ENCODE assay signal across 9 mouse cellular contexts in genomic region chr12:112140231-112140630, GRCm38 (mm10). TPM values are rescaled to one million over a fixed set of nuclear protein-coding genes. Genes with fewer than 3 reads are reported as not detected.
DNase-seq lines count a peak whose midpoint lies in the region; ATAC-seq and TF ChIP-seq lines count a peak whose summit lies in the region.
"Had no signal": no experiment of that assay in that cellular context is flagged by ENCODE, and none has a peak within 500 bp of the region (broad histone marks: within the 10 kb centered on the region; RNA-seq: fewer than 3 reads in every experiment).

No protein-coding gene starts in this region.

- no peak for TF ChIP-seq EP300 in liver, embryonic 14.5 days (IDR thresholded peaks at IDR 0.05; ENCODE audit: low read depth)

- TF ChIP-seq CTCF in liver, embryonic 14.5 days (IDR thresholded peaks at IDR 0.05; ENCODE audit: low read depth), result peak; percentile 85
- TF ChIP-seq CTCF in lung, embryonic 14.5 days (IDR thresholded peaks at IDR 0.05; ENCODE audit: low read depth), result peak; percentile 92

- no peaks in the 10 kb centered on the region for H3K9me3 ChIP-seq in liver, embryonic 14.5 days (ENCODE audit: control insufficient read depth, low read length)
- H3K9me3 ChIP-seq in liver, embryonic 12.5 days (replicated peaks), result no peaks in the 10 kb centered on the region
- no peaks in the 10 kb centered on the region for H3K9me3 ChIP-seq in lung, embryonic 14.5 days (ENCODE audit: low read depth, low read length)
- H3K9me3 ChIP-seq: liver, embryonic 15.5 days had no signal

- H3K36me3 ChIP-seq in liver, embryonic 14.5 days (replicated peaks; ENCODE audit: control insufficient read depth, insufficient read depth, low read depth), result no peaks in the 10 kb centered on the region
- H3K36me3 ChIP-seq in liver, embryonic 12.5 days, result no peaks in the 10 kb centered on the region
- no peaks in the 10 kb centered on the region for H3K36me3 ChIP-seq in lung, embryonic 14.5 days (ENCODE audit: insufficient read depth)
- H3K36me3 ChIP-seq: liver, embryonic 15.5 days had no signal

- no peaks in the 10 kb centered on the region for H3K4me1 ChIP-seq in liver, embryonic 14.5 days (replicated peaks; ENCODE audit: control insufficient read depth in 2 of 2, insufficient read depth in 2 of 2, low read length in 1 of 2)
- peaks cover 17% of the 10 kb centered on the region; the same call in 1 of the 2 replicates for H3K4me1 ChIP-seq in liver, embryonic 12.5 days
- H3K4me1 ChIP-seq in lung, embryonic 14.5 days (ENCODE audit: insufficient read depth), result no peaks in the 10 kb centered on the region

- H3K4me3 ChIP-seq in liver, embryonic 14.5 days (ENCODE audit: insufficient read depth in 1 of 2, low read depth in 2 of 2, low read length in 2 of 2), result no peak overlapping the region
- no peak overlapping the region for H3K4me3 ChIP-seq in liver, embryonic 12.5 days
- no peak overlapping the region for H3K4me3 ChIP-seq in lung, embryonic 14.5 days (ENCODE audit: low read depth, low read length)
- H3K4me3 ChIP-seq: liver, embryonic 15.5 days had no signal

- 2% methylated on average over 5 of the region's 5 CpGs for WGBS in liver, embryonic 14.5 days (ENCODE audit: insufficient replicate concordance)
- WGBS in liver, embryonic 12.5 days (ENCODE audit: insufficient replicate concordance), result 4% methylated on average over 5 of the region's 5 CpGs
- 2% methylated on average over 5 of the region's 5 CpGs for WGBS in lung, embryonic 14.5 days

- H3K27me3 ChIP-seq in liver, embryonic 14.5 days (ENCODE audit: control insufficient read depth, insufficient read depth, low read length), result peaks cover 36% of the 10 kb centered on the region
- H3K27me3 ChIP-seq in liver, embryonic 12.5 days (replicated peaks), result peaks cover 84% of the 10 kb centered on the region
- peaks cover 47% of the 10 kb centered on the region for H3K27me3 ChIP-seq in lung, embryonic 14.5 days (ENCODE audit: insufficient read depth, low read length)

- H3K9ac ChIP-seq in liver, embryonic 14.5 days (replicated peaks), result no peak overlapping the region
- no peak overlapping the region for H3K9ac ChIP-seq in liver, embryonic 12.5 days
- H3K9ac ChIP-seq in lung, embryonic 14.5 days, result no peak overlapping the region
- H3K9ac ChIP-seq: liver, embryonic 15.5 days had no signal

- H3K4me2 ChIP-seq in liver, embryonic 14.5 days (ENCODE audit: low read depth), result no peak overlapping the region
- H3K4me2 ChIP-seq in liver, embryonic 12.5 days, result no peak overlapping the region
- no peak overlapping the region for H3K4me2 ChIP-seq in lung, embryonic 14.5 days
- H3K4me2 ChIP-seq: liver, embryonic 15.5 days had no signal

- no peak overlapping the region for H3K27ac ChIP-seq in liver, embryonic 14.5 days
- H3K27ac ChIP-seq in liver, embryonic 12.5 days, result no peak overlapping the region
- H3K27ac ChIP-seq in lung, embryonic 14.5 days (ENCODE audit: low read depth), result no peak overlapping the region
- H3K27ac ChIP-seq: liver, embryonic 15.5 days had no signal

- peak; percentile 24 to 26 for DNase-seq in cerebellum, adult 18-20 months
- no peak for DNase-seq in cerebellum, adult 8-10 months
- DNase-seq in liver, embryonic 14.5 days (ENCODE audit: low read depth in 3 of 3, low spot score in 3 of 3), result no peak
- peak; percentile 57 for DNase-seq in adrenal gland, postnatal 25 days
- peak; percentile 82 for DNase-seq in lung, embryonic 14.5 days
- peak; percentile 23 for DNase-seq in thymus, postnatal 14 days

- no peak for ATAC-seq in liver, embryonic 14.5 days (ENCODE audit: insufficient read depth)
- no peak for ATAC-seq in liver, embryonic 12.5 days
- ATAC-seq in inflammation-experienced regulatory T-cells, adult 6 months, result peak; percentile 72
- no peak for ATAC-seq in lung, embryonic 14.5 days (ENCODE audit: insufficient read depth)

RNA-seq across cellular contexts. Expression of gene Kif26a, which starts 5.8 kb away (rescaled TPM):
- 0.26 TPM in 2 replicates for polyA plus RNA-seq in liver, embryonic 14.5 days (2012; rRNA removed)
- polyA plus RNA-seq in liver, embryonic 14.5 days (2014; fragmentation: Nextera tagmentation; extraction: Ambion mirVana), result 0.03 and 0.08 TPM in 2 replicates
- polyA plus RNA-seq in liver, embryonic 12.5 days (2016; fragmentation: Nextera tagmentation; extraction: Ambion mirVana), result 0.44 and 0.51 TPM in 2 replicates
- total RNA-seq in adrenal gland, postnatal 25 days (2021), result 7.4 and 13.7 TPM in 2 replicates
- polyA plus RNA-seq in inflammation-experienced regulatory T-cells, adult 6 months (2017; shearing (Covaris generic)), result not detected
- polyA plus RNA-seq in lung, embryonic 14.5 days (2014; fragmentation: Nextera tagmentation; extraction: Ambion mirVana), result 2.2 and 2.3 TPM in 2 replicates

RNA-seq across cellular contexts. Expression of gene Aspg, which starts 33.8 kb away (rescaled TPM):
- 0.09 and 0.10 TPM in 2 replicates for polyA plus RNA-seq in liver, embryonic 14.5 days (2012; rRNA removed)
- polyA plus RNA-seq in liver, embryonic 14.5 days (2014; fragmentation: Nextera tagmentation; extraction: Ambion mirVana), result 0.19 TPM in 1 of 2 replicates, not detected in the other
- polyA plus RNA-seq in liver, embryonic 12.5 days (2016; fragmentation: Nextera tagmentation; extraction: Ambion mirVana), result 0.46 and 0.50 TPM in 2 replicates
- total RNA-seq in adrenal gland, postnatal 25 days (2021), result 35.6 and 47.0 TPM in 2 replicates
- not detected for polyA plus RNA-seq in inflammation-experienced regulatory T-cells, adult 6 months (2017; shearing (Covaris generic))
- polyA plus RNA-seq in lung, embryonic 14.5 days (2014; fragmentation: Nextera tagmentation; extraction: Ambion mirVana), result 1.6 TPM in 2 replicates

Comparison
In these comparisons a context has a peak if more than half of its experiments do, and no peak if none do; other contexts are left out.
1. DNase-seq: peak in cerebellum, adult 18-20 months (2 of 2), adrenal gland, postnatal 25 days (single experiment), lung, embryonic 14.5 days (single experiment) and thymus, postnatal 14 days (single experiment); none in cerebellum, adult 8-10 months (single experiment) and liver, embryonic 14.5 days (0 of 3).